Mouse (Mus musculus) heart, embryonic 14.5 days (tissue): ENCODE measurements at regions not wholly inside any gene's neighbourhood (a gene's known extent, or its start where the extent isn't known, plus 50 kb on each side); places are given as distances from the start of the nearest gene placed in this dataset.

Experiments
- ATAC-seq: fragments of 200-750 bp; cut with Nextera tagmentation; 2 replicates; pipeline ENCODE4 v1.8.0; 2017; ENCODE audit warnings: low read depth, moderate TSS enrichment; ENCODE audit not compliant: insufficient number of reproducible peaks, insufficient read depth, low FRiP score
- H3K27ac ChIP-seq, 2 experiments: fragments of 200-500 bp in 1 of 2; fragments of 300-500 bp in 1 of 2; sonication (generic) in 1 of 2; replicated peaks in 1 of 2; 2 replicates each; pipeline ENCODE4 v1.5.1; 2012 to 2014; ENCODE audit warnings: low read depth in 2 of 2, low read length in 2 of 2, control low read depth in 1 of 2, mild to moderate bottlenecking in 1 of 2, mixed read lengths in 1 of 2; ENCODE audit not compliant: control insufficient read depth in 1 of 2, insufficient read depth in 1 of 2
- H3K27me3 ChIP-seq: fragments of 300-500 bp; sonication (generic); 2 replicates; pipeline ENCODE4 v1.6.1; 2014; ENCODE audit warnings: mild to moderate bottlenecking, low read length, control low read depth; ENCODE audit not compliant: control insufficient read depth, insufficient read depth
- H3K36me3 ChIP-seq: fragments of 300-500 bp; sonication (generic); 2 replicates; pipeline ENCODE4 v1.6.1; 2014; ENCODE audit warnings: mild to moderate bottlenecking, control low read depth, low read length, mixed read lengths; ENCODE audit not compliant: control insufficient read depth, insufficient read depth
- H3K4me1 ChIP-seq, 2 experiments: fragments of 200-500 bp in 1 of 2; fragments of 300-500 bp in 1 of 2; sonication (generic) in 1 of 2; 2 replicates each; pipeline ENCODE4 v1.6.1; 2012 to 2014; ENCODE audit warnings: low read length in 2 of 2, control low read depth in 1 of 2, mixed read lengths in 1 of 2; ENCODE audit not compliant: control insufficient read depth in 2 of 2, insufficient read depth in 2 of 2
- H3K4me2 ChIP-seq: fragments of 300-500 bp; sonication (generic); 2 replicates; pipeline ENCODE4 v1.6.1; 2014; ENCODE audit warnings: mild to moderate bottlenecking, low read length
- H3K4me3 ChIP-seq, 2 experiments: fragments of 200-500 bp in 1 of 2; fragments of 300-500 bp in 1 of 2; sonication (generic) in 1 of 2; 2 replicates each; pipeline ENCODE4 v1.5.1; 2012 to 2014; ENCODE audit warnings: low read length in 2 of 2, mild to moderate bottlenecking in 2 of 2, control low read depth in 1 of 2, low read depth in 1 of 2, moderate library complexity in 1 of 2; ENCODE audit not compliant: control insufficient read depth in 1 of 2, insufficient read depth in 1 of 2
- H3K9ac ChIP-seq: fragments of 300-500 bp; sonication (generic); 2 replicates; pipeline ENCODE4 v1.6.1; 2014; ENCODE audit warnings: mild to moderate bottlenecking, low read length
- H3K9me3 ChIP-seq: fragments of 300-500 bp; sonication (generic); 2 replicates; pipeline ENCODE4 v1.6.1; 2016; ENCODE audit warnings: low read length, control low read depth; ENCODE audit not compliant: control insufficient read depth
- WGBS: fragments of 180-500 bp; shearing (Covaris S2); extraction: QIAGEN DNeasy Blood & Tissue Kit; methylation state at CpG from one replicate; pipeline ENCODE4 v1.1.7; 2014; 5-methylcytosine and 5-hydroxymethylcytosine counted together

GRCm38 (mm10) chr2:45693291-45694020, 576.3 kb upstream of the Zeb2 start:
- H3K27ac ChIP-seq: no peak overlapping the region; a peak in 1 of 4 replicates
- H3K9ac ChIP-seq: no peak overlapping the region
- no peak for ATAC-seq
- H3K36me3 ChIP-seq: no peaks in the 10 kb centered on the region
- H3K9me3 ChIP-seq: no peaks in the 10 kb centered on the region
- no peak overlapping the region for H3K4me3 ChIP-seq
- no peak overlapping the region for H3K4me2 ChIP-seq
- H3K4me1 ChIP-seq: peaks cover 0 to 2% of the 10 kb centered on the region in 2 experiments; a peak in 1 of 4 replicates
- H3K27me3 ChIP-seq: no peaks in the 10 kb centered on the region
- 59% methylated on average over 8 of the region's 8 CpGs for WGBS

- H3K9ac ChIP-seq: no peak overlapping the region
- peaks cover 0 to 2% of the 10 kb centered on the region in 2 experiments; a peak in 1 of 4 replicates for H3K4me1 ChIP-seq
- no peaks in the 10 kb centered on the region for H3K36me3 ChIP-seq
- WGBS: 72% methylated on average over 1 of the region's 1 CpGs
- no peaks in the 10 kb centered on the region for H3K9me3 ChIP-seq
- H3K27me3 ChIP-seq: no peaks in the 10 kb centered on the region
- H3K4me2 ChIP-seq: no peak overlapping the region
- no peak overlapping the region for H3K4me3 ChIP-seq
- ATAC-seq: no peak
- no peak overlapping the region for H3K27ac ChIP-seq
Observed at GRCm38 (mm10) chr2:45692819-45693218, 575.6 kb upstream of the Zeb2 start.

- WGBS: 78% methylated on average over 1 of the region's 1 CpGs
- no peak overlapping the region for H3K9ac ChIP-seq
Observed at GRCm38 (mm10) chr2:45688996-45689395, 571.8 kb upstream of the Zeb2 start.

GRCm38 (mm10) chr2:45681251-45681650, 564.1 kb upstream of the Zeb2 start:
- Histone ChIP-seq H3K36me3 (no peaks in the 10 kb centered on the region), H3K27me3 (no peaks in the 10 kb centered on the region), H3K9ac (no peak overlapping the region), H3K9me3 (no peaks in the 10 kb centered on the region), H3K4me3 (no peak overlapping the region), H3K4me1 (peaks cover 0 to 3% of the 10 kb centered on the region in 2 experiments; a peak in 1 of 4 replicates), H3K4me2 (no peak overlapping the region), H3K27ac (no peak overlapping the region)
- WGBS: 66% methylated on average over 1 of the region's 1 CpGs
- ATAC-seq: no peak

More at GRCm38 (mm10) chr2:45688996-45689395, 571.8 kb upstream of the Zeb2 start:
- ATAC-seq: no peak
- H3K4me2 ChIP-seq: no peak overlapping the region
- no peak overlapping the region for H3K27ac ChIP-seq
- H3K4me3 ChIP-seq: no peak overlapping the region
- H3K9me3 ChIP-seq: no peaks in the 10 kb centered on the region
- H3K4me1 ChIP-seq: peaks cover 0 to 2% of the 10 kb centered on the region in 2 experiments; a peak in 1 of 4 replicates
- no peaks in the 10 kb centered on the region for H3K36me3 ChIP-seq
- no peaks in the 10 kb centered on the region for H3K27me3 ChIP-seq

GRCm38 (mm10) chr2:45679101-45679895, 562.1 kb upstream of the Zeb2 start:
- Histone ChIP-seq H3K4me2 (no peak overlapping the region), H3K4me3 (no peak overlapping the region), H3K36me3 (no peaks in the 10 kb centered on the region), H3K27ac (no peak overlapping the region), H3K9ac (no peak overlapping the region), H3K27me3 (no peaks in the 10 kb centered on the region), H3K4me1 (peaks cover 0 to 3% of the 10 kb centered on the region in 2 experiments; a peak in 1 of 4 replicates), H3K9me3 (no peaks in the 10 kb centered on the region)
- 80% methylated on average over 10 of the region's 10 CpGs for WGBS
- ATAC-seq: no peak

- H3K27me3 ChIP-seq: no peaks in the 10 kb centered on the region
- no peak overlapping the region for H3K9ac ChIP-seq
- no peak overlapping the region for H3K4me2 ChIP-seq
- 66% methylated on average over 9 of the region's 9 CpGs for WGBS
- H3K36me3 ChIP-seq: no peaks in the 10 kb centered on the region
- no peak overlapping the region for H3K27ac ChIP-seq
- H3K4me1 ChIP-seq: peaks cover 0 to 3% of the 10 kb centered on the region in 2 experiments; a peak in 1 of 4 replicates
- H3K4me3 ChIP-seq: no peak overlapping the region
- no peaks in the 10 kb centered on the region for H3K9me3 ChIP-seq
- ATAC-seq: no peak
Observed at GRCm38 (mm10) chr2:45678685-45679084, 561.5 kb upstream of the Zeb2 start.

GRCm38 (mm10) chr2:45675776-45676175, 558.6 kb upstream of the Zeb2 start:
- Histone ChIP-seq H3K4me1 (peaks cover 0 to 3% of the 10 kb centered on the region in 2 experiments; a peak in 1 of 4 replicates), H3K27me3 (no peaks in the 10 kb centered on the region), H3K4me3 (no peak overlapping the region), H3K9me3 (no peaks in the 10 kb centered on the region), H3K4me2 (no peak overlapping the region), H3K27ac (no peak overlapping the region), H3K9ac (no peak overlapping the region), H3K36me3 (no peaks in the 10 kb centered on the region)
- ATAC-seq: no peak
- 85% methylated on average over 2 of the region's 2 CpGs for WGBS
